Mouse (Mus musculus) CD4-positive naive resting alpha-beta T cell, adult 76 days (primary cell): ENCODE measurements around the gene Ube2s. TPM values are rescaled to one million over a fixed set of nuclear protein-coding genes. Genes with fewer than 3 reads are reported as not detected.

ENCODE experiments used
- total RNA-seq: library from RNA; stranded (reverse); gene quantifications from one replicate; pipeline ENCODE4 v1.2.4, GENCODE M21; 2023

Gene Ube2s
- 177 TPM for total RNA-seq

DNA sequence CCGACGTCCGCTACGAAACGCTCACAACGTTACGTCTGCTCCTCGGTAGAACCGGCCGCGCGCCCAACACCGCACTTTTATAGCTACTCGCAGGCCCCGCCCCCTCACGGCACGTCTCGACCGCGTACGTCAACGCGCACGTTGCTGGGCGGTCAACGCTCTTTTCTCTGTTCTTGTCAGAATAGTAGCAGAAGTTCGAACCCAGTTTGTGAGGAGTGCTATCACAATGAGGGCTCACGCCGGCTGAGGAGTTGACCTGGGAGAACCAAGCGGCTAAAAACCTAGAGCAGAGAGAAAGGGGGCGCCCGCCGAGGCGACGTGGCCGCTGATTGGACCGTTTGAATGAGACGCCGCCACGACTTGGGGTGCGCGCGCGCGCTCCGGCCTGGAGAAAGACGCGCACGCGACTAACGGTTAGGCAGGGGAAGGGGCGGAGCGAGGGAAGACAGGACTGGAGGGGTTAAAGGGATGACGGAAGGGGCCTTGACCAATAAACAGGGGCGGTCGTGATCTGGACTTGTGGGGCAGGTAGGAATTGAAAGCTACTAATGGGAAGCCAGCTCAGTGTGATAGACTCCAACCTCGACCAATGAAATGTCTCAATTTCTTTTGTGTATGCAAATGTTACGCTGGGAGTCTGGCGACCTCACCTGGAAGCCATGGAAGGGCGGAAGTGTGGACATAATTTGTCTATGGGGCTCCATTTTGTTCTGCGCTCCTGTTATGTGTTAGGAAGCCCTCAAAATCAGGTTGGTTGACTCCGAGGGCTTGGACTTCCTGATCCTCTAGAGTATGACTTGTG is at the start of gene Ube2s:
Gene Ube2s, minus strand, starts transcription at position 288 of the 802 bp plus-strand sequence.

DNA sequence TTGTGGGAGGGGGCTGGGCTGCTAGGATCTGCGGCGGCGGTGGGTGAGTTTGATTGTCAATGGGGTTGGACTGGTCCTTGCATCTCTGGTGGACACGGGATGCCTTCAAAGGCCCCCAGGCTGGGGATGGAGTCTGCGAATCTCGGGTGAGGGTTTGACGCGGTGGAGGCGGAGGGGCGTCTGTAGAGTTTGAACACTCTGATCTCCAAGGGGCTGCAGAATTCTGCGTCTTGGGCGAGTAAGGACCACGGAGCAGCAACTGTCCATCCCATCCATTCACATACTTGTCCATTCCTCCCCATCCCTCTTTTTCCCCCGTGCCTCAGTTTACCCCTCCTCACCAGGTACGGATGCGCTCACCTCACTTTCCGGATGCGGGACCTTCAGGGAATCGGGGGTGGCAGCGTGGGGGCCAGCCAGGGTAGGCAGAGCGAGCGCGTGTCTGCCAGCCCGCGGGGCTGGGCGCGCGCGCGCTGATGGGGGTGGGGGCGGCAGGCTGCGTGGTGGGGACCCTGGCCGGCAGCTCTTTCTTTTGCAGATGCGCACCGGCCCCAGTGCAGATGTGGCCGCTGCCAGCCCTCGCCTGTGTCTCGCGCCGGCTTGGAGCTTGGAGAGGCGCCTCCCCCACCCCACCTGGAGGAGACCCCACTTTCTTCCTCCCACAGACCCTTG is 32.0 kb upstream of the Ube2s start, which contains the start of gene Shisa7:
Gene Shisa7, minus strand, starts transcription at position 452 of the 672 bp plus-strand sequence.

DNA sequence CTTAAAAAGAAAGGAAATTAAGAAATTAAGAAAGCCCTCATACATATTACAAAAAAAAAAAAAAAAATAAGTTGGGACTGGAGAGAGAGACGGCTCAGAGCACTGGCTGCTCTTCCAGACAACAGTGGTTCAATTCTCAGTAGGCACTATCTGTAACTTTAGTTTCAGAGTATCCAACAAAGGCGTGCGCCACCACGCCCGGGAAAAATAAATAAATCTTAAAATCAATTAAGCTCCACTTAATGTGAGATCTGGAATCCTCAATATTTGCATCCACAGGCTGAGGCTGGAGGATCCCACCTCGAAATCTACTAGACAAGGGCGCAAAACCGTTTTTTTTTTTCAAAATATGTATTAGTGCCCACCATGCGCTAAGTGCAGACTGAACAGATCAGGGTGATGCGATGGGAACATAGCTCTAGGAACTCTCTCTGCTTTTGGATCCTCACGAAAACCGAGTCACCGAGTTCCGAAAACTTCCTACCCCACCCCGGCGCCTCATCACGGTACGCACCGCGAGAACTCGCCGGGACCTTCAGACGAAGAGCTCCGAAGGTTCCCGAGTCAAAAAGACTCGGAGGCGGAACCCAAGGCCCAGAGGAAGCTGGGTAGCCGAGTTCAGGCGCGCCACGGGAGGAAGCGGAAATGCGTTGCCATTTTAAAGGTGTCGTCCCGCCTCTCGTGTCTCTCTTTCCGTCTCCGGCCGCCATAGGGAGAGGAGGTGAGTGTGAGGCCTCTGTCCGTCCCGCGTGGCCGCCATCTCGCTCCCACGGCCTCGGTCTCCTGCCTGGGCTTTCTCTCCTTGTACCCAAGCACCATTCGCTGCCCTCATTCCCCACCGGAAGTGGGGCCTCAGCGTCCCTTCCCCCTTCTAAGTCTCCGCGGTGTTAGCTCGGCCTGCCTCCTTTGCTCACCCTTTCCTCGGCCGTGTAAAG is 19.8 kb downstream of the Ube2s start, which contains the start of gene Rpl28:
Gene Rpl28, plus strand, starts transcription at position 597 of the 935 bp plus-strand sequence.

DNA sequence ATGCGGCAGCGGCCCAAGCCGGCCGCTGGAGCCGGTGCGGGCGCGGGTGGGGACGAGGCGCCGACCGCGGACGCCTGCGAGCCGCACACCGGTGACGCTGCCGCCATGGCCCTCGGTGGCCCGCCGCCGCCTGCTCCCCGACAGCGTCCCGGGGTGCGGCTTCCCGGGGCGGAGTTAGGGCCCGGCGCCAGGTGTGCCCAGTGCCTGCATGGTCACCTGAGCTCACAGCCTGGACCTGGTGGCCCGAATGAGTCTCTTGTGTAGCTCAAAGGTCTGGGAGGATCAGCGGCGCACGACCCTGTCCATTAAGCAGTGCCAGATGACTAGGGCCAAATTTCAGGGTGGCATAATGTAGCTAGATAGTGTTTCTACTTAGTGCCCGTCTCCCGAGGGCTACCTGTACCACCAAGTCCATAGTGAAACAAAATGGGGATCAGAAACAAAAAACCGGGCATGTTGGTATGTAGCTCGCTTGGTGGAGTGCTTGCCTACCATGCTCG is 22.9 kb downstream of the Ube2s start, which contains the start of gene Tmem238:
Gene Tmem238, minus strand, starts transcription at position 221 of the 500 bp plus-strand sequence.

DNA sequence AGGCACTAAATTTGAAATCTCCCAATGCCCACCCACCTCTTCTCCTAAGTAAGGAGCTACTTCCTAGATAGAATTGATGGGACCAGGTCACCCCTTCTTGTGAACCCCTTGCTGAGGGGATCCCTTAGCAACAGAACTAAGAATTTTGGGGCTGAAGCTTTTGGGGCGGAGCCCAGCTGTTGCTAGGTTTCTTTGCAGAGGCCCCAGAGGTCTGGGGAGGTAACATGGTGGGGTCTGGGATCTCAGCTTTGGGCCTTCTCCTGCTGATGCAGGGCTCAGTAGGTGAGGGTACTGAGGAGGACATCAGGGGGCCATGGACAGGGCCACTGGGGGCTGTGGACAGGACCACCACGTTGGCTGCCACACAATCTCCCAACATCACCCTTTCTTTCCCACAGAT is 29.6 kb downstream of the Ube2s start, which contains the start of the genes Il11 and Tmem190:
Gene Il11, minus strand, starts transcription at position 101 of the 400 bp plus-strand sequence.
Gene Tmem190, plus strand, starts transcription at position 179 of the 400 bp plus-strand sequence.

DNA sequence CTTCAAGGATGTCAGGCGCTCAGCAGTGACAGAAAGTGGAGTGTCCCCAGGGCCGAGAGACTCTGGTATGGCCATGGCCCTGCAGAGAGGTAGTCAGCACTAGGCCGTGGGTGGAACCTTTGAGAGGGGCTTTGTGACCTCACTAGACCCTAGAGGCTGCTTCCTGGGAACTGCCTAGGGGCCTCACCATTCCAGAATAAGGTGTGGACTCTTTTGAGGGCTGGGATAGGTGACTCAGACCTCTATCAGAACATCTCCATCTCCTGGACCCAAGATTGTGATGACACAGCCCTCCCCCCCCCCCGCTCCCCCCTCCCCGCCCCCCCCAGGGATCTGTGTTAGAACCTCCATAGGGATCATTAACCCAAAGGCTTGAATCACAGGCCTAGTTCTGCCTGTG is 41.2 kb downstream of the Ube2s start, which contains the start of gene Fam71e2:
Gene Fam71e2, minus strand, starts transcription at position 101 of the 400 bp plus-strand sequence.

DNA sequence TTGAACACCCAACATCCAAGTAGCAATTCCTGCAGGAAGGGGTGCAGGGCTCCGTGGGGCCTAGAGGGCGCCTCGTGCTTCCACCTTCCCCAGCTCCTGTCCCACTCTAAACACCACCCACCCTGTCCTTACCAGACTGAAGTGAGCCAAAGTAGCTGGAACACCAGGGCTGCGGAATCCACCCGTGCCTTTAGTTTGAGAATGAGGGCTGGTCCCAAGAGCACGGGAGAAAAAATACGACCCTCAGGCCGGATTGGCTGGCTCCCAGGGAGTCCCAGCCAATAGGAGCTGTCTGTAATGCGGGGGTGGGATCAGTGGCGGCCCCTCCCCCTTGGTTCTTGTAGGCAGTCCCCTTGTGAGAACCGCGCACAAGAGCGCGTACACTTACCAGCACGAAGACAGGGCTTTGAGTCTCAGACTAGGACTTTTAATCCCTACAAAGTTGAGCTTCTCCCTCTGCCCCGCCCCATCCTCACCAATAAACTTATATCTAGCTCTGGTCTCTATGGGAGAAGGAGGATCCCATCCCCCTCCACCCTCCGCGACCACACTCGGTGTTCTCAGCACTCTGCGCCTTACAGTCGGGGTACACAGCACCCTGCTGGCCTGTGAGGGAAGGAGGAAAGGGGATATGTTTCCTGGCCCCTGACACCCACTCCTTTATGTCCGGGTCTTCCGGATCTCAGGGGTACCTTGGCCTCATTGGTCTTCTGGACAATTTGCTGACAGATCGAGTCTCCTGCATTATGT is 59.4 kb downstream of the Ube2s start, which contains the start of gene Cox6b2:
Gene Cox6b2, minus strand, starts transcription at position 274 of the 750 bp plus-strand sequence.

Other genes with a start within 250 kb of the Ube2s start
- gene Ptprh, start 208.5 kb downstream of the Ube2s start, total RNA-seq, result not detected
- gene Tmem86b, start 181.2 kb downstream of the Ube2s start, total RNA-seq, result 51.6 TPM
- 282 TPM for gene Ppp6r1, start 153.6 kb downstream of the Ube2s start, total RNA-seq
- gene Hspbp1, start 127.5 kb downstream of the Ube2s start, total RNA-seq, result 71.8 TPM
- gene Brsk1, start 122.0 kb downstream of the Ube2s start, total RNA-seq, result not detected
- 0.76 TPM for gene Tmem150b, start 87.3 kb downstream of the Ube2s start, total RNA-seq
- 61.4 TPM for gene Kmt5c, start 72.5 kb downstream of the Ube2s start, total RNA-seq
- 1.9 TPM for gene Cox6b2, start 59.5 kb downstream of the Ube2s start, total RNA-seq
- gene Fam71e2, start 41.3 kb downstream of the Ube2s start, total RNA-seq, result not detected
- gene Il11, start 29.7 kb downstream of the Ube2s start, total RNA-seq, result not detected
- not detected for gene Tmem190, start 29.7 kb downstream of the Ube2s start, total RNA-seq
- 1.7 TPM for gene Tmem238, start 22.9 kb downstream of the Ube2s start, total RNA-seq
- 1,948 TPM for gene Rpl28, start 19.7 kb downstream of the Ube2s start, total RNA-seq
- 0.44 TPM for gene Shisa7, start 32.1 kb upstream of the Ube2s start, total RNA-seq
- gene Isoc2b, start 57.7 kb upstream of the Ube2s start, total RNA-seq, result 5.8 TPM
- gene Isoc2a, start 64.6 kb upstream of the Ube2s start, total RNA-seq, result 9.6 TPM
- gene Gm36210, start 93.9 kb upstream of the Ube2s start, total RNA-seq, result not detected
- 42.6 TPM for gene Zfp628, start 102.6 kb upstream of the Ube2s start, total RNA-seq
- gene Nat14, start 109.4 kb upstream of the Ube2s start, total RNA-seq, result 12.2 TPM
- 0.38 TPM for gene Ssc5d, start 113.2 kb upstream of the Ube2s start, total RNA-seq
- gene Sbk2, start 151.8 kb upstream of the Ube2s start, total RNA-seq, result 0.23 TPM
- gene Sbk3, start 158.6 kb upstream of the Ube2s start, total RNA-seq, result not detected
- gene Zfp579, start 183.6 kb upstream of the Ube2s start, total RNA-seq, result 28.5 TPM
- gene Zfp524, start 201.8 kb upstream of the Ube2s start, total RNA-seq, result 10.3 TPM
- gene Fiz1, start 202.1 kb upstream of the Ube2s start, total RNA-seq, result 59.9 TPM
- not detected for gene Gm44973, start 202.9 kb upstream of the Ube2s start, total RNA-seq
- 59.4 TPM for gene Zfp865, start 207.8 kb upstream of the Ube2s start, total RNA-seq
- gene Ccdc106, start 208.0 kb upstream of the Ube2s start, total RNA-seq, result 0.23 TPM
- gene 4632433K11Rik, start 221.5 kb upstream of the Ube2s start, total RNA-seq, result 1.7 TPM
- 7.5 TPM for gene Zfp784, start 225.9 kb upstream of the Ube2s start, total RNA-seq
- 2.5 TPM for gene Zfp580, start 238.9 kb upstream of the Ube2s start, total RNA-seq
- 436 TPM for gene U2af2, start 249.6 kb upstream of the Ube2s start, total RNA-seq